Mouse (Mus musculus) lung, postnatal 0 days (tissue): ENCODE data around the gene Pctp. TPM values are rescaled to one million over a fixed set of nuclear protein-coding genes. Genes with fewer than 3 reads are reported as not detected.

Experiments
- ATAC-seq: fragments of 200-750 bp; cut with Nextera tagmentation; 2 replicates; pipeline ENCODE4 v1.8.0; 2017; ENCODE audit warnings: moderate library complexity
- DNase-seq: peaks from one replicate; pipeline ENCODE4 v3.0.0-alpha.2; 2016; ENCODE audit warnings: low spot score
- H3K27ac ChIP-seq: fragments of 300-500 bp; sonication (generic); 2 replicates; pipeline ENCODE4 v1.5.1; 2014; ENCODE audit warnings: antibody characterized with exemption, mild to moderate bottlenecking, low read length, mixed read lengths
- H3K27me3 ChIP-seq: fragments of 300-500 bp; sonication (generic); replicated peaks from 2 replicates; pipeline ENCODE4 v1.6.1; 2014; ENCODE audit warnings: low read length, mixed read lengths; ENCODE audit not compliant: insufficient read depth
- H3K36me3 ChIP-seq: fragments of 300-500 bp; sonication (generic); 2 replicates; pipeline ENCODE4 v1.6.1; 2014; ENCODE audit warnings: low read length, mixed read lengths; ENCODE audit not compliant: insufficient read depth
- H3K4me1 ChIP-seq: fragments of 300-500 bp; sonication (generic); 2 replicates; pipeline ENCODE4 v1.6.1; 2014; ENCODE audit warnings: antibody characterized with exemption, low read depth, low read length, mixed read lengths; ENCODE audit not compliant: insufficient read depth
- H3K4me2 ChIP-seq: fragments of 300-500 bp; sonication (generic); replicated peaks from 2 replicates; pipeline ENCODE4 v1.6.1; 2014; ENCODE audit warnings: low read depth, mild to moderate bottlenecking, low read length, moderate library complexity, mixed read lengths
- H3K4me3 ChIP-seq: fragments of 300-500 bp; sonication (generic); 2 replicates; pipeline ENCODE4 v1.5.1; 2014; ENCODE audit warnings: low read depth, low read length
- H3K9ac ChIP-seq: fragments of 300-500 bp; sonication (generic); replicated peaks from 2 replicates; pipeline ENCODE4 v1.6.1; 2014; ENCODE audit warnings: low read depth, mild to moderate bottlenecking
- H3K9me3 ChIP-seq: fragments of 300-500 bp; sonication (generic); 2 replicates; pipeline ENCODE4 v1.6.1; 2016; ENCODE audit warnings: low read length, mixed read lengths
- CTCF ChIP-seq: IDR thresholded peaks from 2 replicates; pipeline ENCODE4 v1.5.1; 2016; ENCODE audit warnings: antibody characterized with exemption, mild to moderate bottlenecking
- EP300 ChIP-seq: IDR thresholded peaks from 2 replicates; pipeline ENCODE4 v1.6.1; 2016; ENCODE audit warnings: antibody characterized with exemption, mild to moderate bottlenecking, control low read depth
- WGBS: fragments of 180-500 bp; shearing (Covaris S2); extraction: QIAGEN DNeasy Blood & Tissue Kit; methylation state at CpG from one replicate; pipeline ENCODE4 v1.1.7; 2014; 5-methylcytosine and 5-hydroxymethylcytosine counted together
- polyA plus RNA-seq: library from polyadenylated mRNA; unstranded; fragments of >200 nt; fragmentation: Nextera tagmentation; extraction: Ambion mirVana; gene quantifications from 2 replicates; pipeline ENCODE4 v1.2.1, GENCODE M21; 2015

Pctp gene
- polyA plus RNA-seq, 1 experiment from 2014 or later: 11.0 TPM

DNA sequence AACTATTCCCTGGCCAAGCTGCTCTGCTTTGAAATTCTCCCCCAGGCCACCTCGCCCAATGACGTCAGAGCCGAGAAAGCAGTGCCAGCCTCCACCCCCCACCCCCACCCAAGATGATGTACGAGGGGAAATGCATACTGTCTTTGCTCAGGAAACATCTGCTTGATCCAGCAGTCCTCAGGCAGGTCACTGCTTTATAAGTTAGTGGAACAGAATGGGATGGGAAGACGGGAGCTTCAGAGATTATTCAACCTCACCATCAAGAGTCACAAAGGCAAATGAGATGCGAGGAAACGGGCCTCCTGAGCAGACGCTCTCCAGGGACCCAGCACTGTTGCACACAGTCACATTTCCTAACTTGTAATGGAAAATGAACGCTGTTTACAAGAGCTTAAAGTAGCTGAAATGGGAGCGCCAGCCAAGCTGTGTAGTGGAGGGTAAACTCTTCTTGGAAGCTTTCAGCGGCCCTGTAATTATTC lies 24.3 kb downstream of the Pctp start:
- Histone ChIP-seq H3K4me1 (peaks cover 3% of the 10 kb centered on the region; the same call in 1 of the 2 replicates), H3K9ac (no peak overlapping the region), H3K9me3 (no peaks in the 10 kb centered on the region), H3K36me3 (no peaks in the 10 kb centered on the region), H3K27me3 (no peaks in the 10 kb centered on the region), H3K4me3 (no peak overlapping the region), H3K4me2 (no peak overlapping the region; the same call in 1 of the 2 replicates), H3K27ac (peak overlapping the region; percentile 74)
- DNase-seq (peak; percentile 80), ATAC-seq (peak; percentile 89)
- no peak for TF ChIP-seq CTCF
- peak; percentile 84 for TF ChIP-seq EP300
- WGBS: 11% methylated on average over 11 of the region's 11 CpGs

DNA sequence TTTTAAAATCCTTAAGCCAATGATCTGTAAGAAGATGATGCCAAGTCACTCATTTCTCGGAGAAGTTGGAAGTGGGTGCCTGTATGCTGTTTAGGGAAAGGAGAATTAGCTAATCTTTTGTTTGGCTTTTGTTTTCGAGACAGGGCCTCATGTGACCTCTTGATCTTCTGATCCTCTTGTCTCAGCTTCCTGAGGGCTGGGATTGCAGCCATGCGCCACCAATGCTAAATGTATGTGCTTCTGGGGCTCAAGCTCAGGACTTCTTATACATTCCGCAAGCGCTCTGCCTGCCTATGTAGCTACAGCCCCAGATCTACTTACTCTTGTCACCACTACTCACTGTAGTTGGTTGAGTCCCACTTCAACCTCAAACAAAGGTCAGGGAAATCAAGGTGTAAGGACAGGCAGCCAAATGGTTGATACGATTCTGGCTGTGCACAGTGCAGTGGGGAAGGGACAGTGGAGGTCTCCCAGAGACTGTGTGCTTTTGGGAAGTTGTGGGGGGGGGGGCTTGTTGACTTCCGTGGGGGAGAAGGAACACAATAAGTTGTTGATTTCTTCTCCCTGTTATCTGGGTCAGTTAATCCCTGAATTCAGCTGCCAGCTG lies 24.8 kb downstream of the Pctp start:
- H3K9me3 ChIP-seq: no peaks in the 10 kb centered on the region
- no peaks in the 10 kb centered on the region for H3K36me3 ChIP-seq
- peaks cover 3% of the 10 kb centered on the region; the same call in 1 of the 2 replicates for H3K4me1 ChIP-seq
- WGBS: 31% methylated on average over 7 of the region's 7 CpGs
- ATAC-seq: peak; percentile 30
- DNase-seq: peak; percentile 52
- H3K9ac ChIP-seq: no peak overlapping the region
- H3K27ac ChIP-seq: peak overlapping the region; percentile 71
- no peak for TF ChIP-seq CTCF
- no peak for TF ChIP-seq EP300
- H3K4me2 ChIP-seq: no peak overlapping the region; the same call in 1 of the 2 replicates
- H3K27me3 ChIP-seq: no peaks in the 10 kb centered on the region
- H3K4me3 ChIP-seq: no peak overlapping the region

DNA sequence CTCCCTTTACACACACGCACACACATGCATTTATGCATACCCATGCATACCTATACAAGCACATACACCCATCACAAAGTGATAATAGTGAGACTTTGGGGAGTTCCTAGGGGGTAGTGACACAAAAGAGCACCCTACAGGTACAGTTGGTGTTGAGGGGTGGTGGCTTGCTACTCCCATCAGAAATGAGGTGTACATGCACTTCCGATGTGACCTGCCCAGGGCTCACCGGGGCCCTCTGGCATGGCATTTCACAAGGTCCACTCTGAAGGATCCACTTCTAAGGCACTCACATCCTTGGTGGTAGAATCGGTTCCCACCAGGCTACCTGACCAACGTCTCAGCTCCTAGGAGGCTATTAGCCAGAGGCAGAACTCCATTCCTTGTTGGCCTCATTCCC lies 26.3 kb downstream of the Pctp start:
- ATAC-seq: no peak
- Histone ChIP-seq H3K27ac (no peak overlapping the region), H3K36me3 (no peaks in the 10 kb centered on the region), H3K27me3 (no peaks in the 10 kb centered on the region), H3K9ac (no peak overlapping the region), H3K4me1 (peaks cover 3% of the 10 kb centered on the region; the same call in 1 of the 2 replicates), H3K9me3 (no peaks in the 10 kb centered on the region), H3K4me2 (no peak overlapping the region), H3K4me3 (no peak overlapping the region)
- TF ChIP-seq CTCF: no peak
- 85% methylated on average over 5 of the region's 5 CpGs for WGBS
- DNase-seq: no peak

DNA sequence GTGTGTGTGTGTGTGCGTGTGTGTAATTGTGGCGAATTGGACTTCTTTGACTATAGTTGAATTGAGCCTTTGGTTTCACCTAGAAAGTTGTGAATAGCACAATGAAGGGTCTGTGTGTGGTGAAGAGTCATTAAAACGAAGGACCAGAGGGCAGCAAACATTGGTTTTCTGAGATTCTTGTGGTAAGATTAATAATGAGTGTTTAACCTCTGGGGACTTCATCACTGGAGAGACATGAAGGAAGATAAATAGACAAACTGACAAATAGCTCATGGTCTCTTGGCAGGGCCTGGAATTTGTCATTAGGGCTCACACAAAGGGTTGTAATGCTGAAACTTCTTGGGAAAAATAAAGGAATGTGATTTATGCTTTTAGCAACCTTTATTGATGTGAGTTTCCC lies 31.4 kb downstream of the Pctp start:
- Histone ChIP-seq H3K36me3 (no peaks in the 10 kb centered on the region), H3K9ac (no peak overlapping the region), H3K27me3 (no peaks in the 10 kb centered on the region), H3K4me3 (no peak overlapping the region), H3K4me1 (no peaks in the 10 kb centered on the region), H3K9me3 (no peaks in the 10 kb centered on the region), H3K4me2 (no peak overlapping the region), H3K27ac (no peak overlapping the region)
- no peak for DNase-seq
- ATAC-seq: no peak
- TF ChIP-seq EP300 (no peak), CTCF (no peak)
- 31% methylated on average over 3 of the region's 3 CpGs for WGBS

DNA sequence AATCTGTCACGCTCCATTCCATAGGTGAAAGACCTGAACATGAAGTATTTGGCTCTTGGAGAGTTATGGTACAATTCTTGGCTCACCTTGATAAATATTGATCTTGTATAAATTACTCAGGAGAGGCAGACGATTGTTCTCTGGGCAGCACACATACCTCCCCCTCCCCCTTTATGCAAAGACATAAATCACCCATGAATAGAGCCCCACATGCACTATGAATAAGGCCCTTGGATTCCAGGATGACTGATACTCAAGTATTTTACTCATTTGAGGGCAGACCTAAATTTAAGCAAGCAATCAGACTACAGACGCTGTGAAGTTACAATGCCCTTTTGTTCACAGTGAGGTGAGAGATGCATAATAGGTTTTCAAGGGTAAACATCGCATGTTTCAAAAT lies 32.0 kb downstream of the Pctp start:
- Histone ChIP-seq H3K27ac (no peak overlapping the region), H3K4me3 (no peak overlapping the region), H3K4me2 (no peak overlapping the region), H3K9me3 (no peaks in the 10 kb centered on the region), H3K36me3 (no peaks in the 10 kb centered on the region), H3K27me3 (no peaks in the 10 kb centered on the region), H3K9ac (no peak overlapping the region), H3K4me1 (no peaks in the 10 kb centered on the region)
- no peak for DNase-seq
- no peak for ATAC-seq
- 36% methylated on average over 4 of the region's 4 CpGs for WGBS
- TF ChIP-seq EP300: no peak

DNA sequence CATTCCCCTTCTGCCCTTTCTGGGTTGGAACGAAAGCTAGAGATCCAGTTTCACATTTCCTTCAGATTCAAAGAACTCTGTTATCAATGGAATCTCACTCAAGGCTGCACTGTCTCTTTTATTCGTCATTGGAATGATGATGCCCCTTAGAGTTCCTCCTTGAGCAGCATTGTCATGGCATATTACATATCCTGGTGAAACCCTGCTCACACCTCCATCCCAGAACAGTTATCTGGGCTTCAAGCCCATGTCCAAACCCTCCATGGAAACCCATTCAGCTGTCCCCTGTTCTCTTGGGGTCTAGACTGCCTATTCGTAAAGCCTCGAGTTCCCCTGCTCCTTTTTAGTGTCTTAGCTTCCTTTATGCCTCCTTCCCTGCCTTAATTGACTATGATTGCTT lies 33.6 kb downstream of the Pctp start:
- Histone ChIP-seq H3K4me2 (no peak overlapping the region), H3K27me3 (no peaks in the 10 kb centered on the region), H3K4me3 (no peak overlapping the region), H3K36me3 (no peaks in the 10 kb centered on the region), H3K9ac (no peak overlapping the region), H3K4me1 (no peaks in the 10 kb centered on the region), H3K9me3 (no peaks in the 10 kb centered on the region), H3K27ac (no peak overlapping the region)
- TF ChIP-seq CTCF (no peak), EP300 (no peak)
- ATAC-seq: no peak
- no peak for DNase-seq
- 62% methylated on average over 4 of the region's 4 CpGs for WGBS
